Mouse (Mus musculus) hindbrain, embryonic 16.5 days (tissue): Measurements from ENCODE around the gene Slc5a6. TPM values are rescaled to one million over a fixed set of nuclear protein-coding genes. Genes with fewer than 3 reads are reported as not detected.

Experiments used
- ATAC-seq: fragments of 200-750 bp; cut with Nextera tagmentation; 2 replicates; pipeline ENCODE4 v1.8.0; 2017; ENCODE audit warnings: moderate TSS enrichment, moderate library complexity
- H3K27ac ChIP-seq: fragments of 300-500 bp; sonication (generic); 2 replicates; pipeline ENCODE4 v1.5.1; 2014; ENCODE audit warnings: low read depth, mild to moderate bottlenecking, control low read depth, low read length, moderate library complexity
- H3K27me3 ChIP-seq: fragments of 300-500 bp; sonication (generic); replicated peaks from 2 replicates; pipeline ENCODE4 v1.6.1; 2014; ENCODE audit warnings: low read length; ENCODE audit not compliant: control insufficient read depth, insufficient read depth
- H3K36me3 ChIP-seq: fragments of 300-500 bp; sonication (generic); 2 replicates; pipeline ENCODE4 v1.6.1; 2014; ENCODE audit warnings: mild to moderate bottlenecking, low read length, moderate library complexity, mixed read lengths; ENCODE audit not compliant: control insufficient read depth, insufficient read depth
- H3K4me1 ChIP-seq: fragments of 300-500 bp; sonication (generic); 2 replicates; pipeline ENCODE4 v1.6.1; 2014; ENCODE audit warnings: low read depth, low read length; ENCODE audit not compliant: control insufficient read depth, insufficient read depth
- H3K4me2 ChIP-seq: fragments of 300-500 bp; sonication (generic); 2 replicates; pipeline ENCODE4 v1.6.1; 2014; ENCODE audit warnings: mild to moderate bottlenecking, low read length, control low read depth, moderate library complexity
- H3K4me3 ChIP-seq: fragments of 300-500 bp; sonication (generic); 2 replicates; pipeline ENCODE4 v1.5.1; 2014; ENCODE audit warnings: mild to moderate bottlenecking, low read length, control low read depth, moderate library complexity
- H3K9ac ChIP-seq: fragments of 300-500 bp; sonication (generic); 2 replicates; pipeline ENCODE4 v1.6.1; 2014; ENCODE audit warnings: low read depth, mild to moderate bottlenecking, control low read depth, low read length, moderate library complexity
- H3K9me3 ChIP-seq: fragments of 300-500 bp; sonication (generic); 2 replicates; pipeline ENCODE4 v1.6.1; 2014; ENCODE audit warnings: mild to moderate bottlenecking, low read length, moderate library complexity; ENCODE audit not compliant: control insufficient read depth
- WGBS: fragments of 180-500 bp; shearing (Covaris S2); extraction: QIAGEN DNeasy Blood & Tissue Kit; methylation state at CpG from one replicate; pipeline ENCODE4 v1.1.7; 2014; 5-methylcytosine and 5-hydroxymethylcytosine counted together
- polyA plus RNA-seq: library from polyadenylated mRNA; unstranded; fragments of >200 nt; fragmentation: Nextera tagmentation; extraction: Ambion mirVana; gene quantifications from 2 replicates; pipeline ENCODE4 v1.2.1, GENCODE M21; 2015

Gene Slc5a6
- polyA plus RNA-seq, 1 experiment from 2014 or later = 31.6 TPM

DNA sequence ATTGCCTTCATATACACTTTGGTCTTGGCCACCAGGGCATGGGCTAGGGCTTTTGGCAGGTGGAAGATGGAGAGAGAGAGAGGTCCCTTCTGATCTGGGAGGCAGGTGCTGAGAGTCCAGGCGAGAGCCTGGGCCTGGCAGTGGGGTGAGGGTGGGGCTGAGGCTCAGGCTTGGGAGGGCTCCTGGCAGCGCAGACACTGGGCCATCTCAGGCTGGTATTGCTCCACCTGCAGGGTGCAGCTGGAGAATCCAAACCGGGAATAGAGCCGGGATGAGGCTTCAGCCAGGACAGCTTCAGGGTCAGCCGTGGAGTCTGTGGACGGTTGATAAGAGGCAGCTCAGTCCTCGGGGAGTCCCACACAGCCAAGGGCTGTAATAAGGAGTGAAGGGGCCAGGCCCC lies 37.9 kb upstream of the Slc5a6 start:
- Histone ChIP-seq H3K27me3 (peaks cover 11% of the 10 kb centered on the region), H3K9ac (no peak overlapping the region), H3K4me1 (no peaks in the 10 kb centered on the region), H3K36me3 (no peaks in the 10 kb centered on the region), H3K9me3 (no peaks in the 10 kb centered on the region), H3K4me3 (no peak overlapping the region), H3K4me2 (no peak overlapping the region), H3K27ac (no peak overlapping the region)
- ATAC-seq = no peak
- 35% methylated on average over 7 of the region's 7 CpGs for WGBS

DNA sequence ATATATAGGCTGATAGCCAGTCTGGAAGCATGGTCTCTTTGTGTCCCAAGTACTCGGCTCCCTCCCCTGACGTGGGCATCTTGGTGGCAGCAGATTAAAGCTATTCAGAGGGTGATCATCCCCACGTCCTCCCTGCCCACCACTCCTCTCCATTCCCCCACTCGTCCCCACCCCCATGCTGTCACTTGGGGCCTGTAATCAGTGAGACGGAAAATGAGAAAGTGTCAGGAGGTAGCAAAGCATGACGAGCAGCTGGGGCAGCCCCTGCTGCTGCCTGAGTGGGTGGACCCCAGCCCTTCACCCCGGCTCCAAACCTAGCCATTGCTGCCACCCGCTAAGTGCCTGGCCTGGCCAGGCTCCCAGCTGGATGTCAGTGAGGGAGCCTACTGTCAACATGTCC lies 35.2 kb upstream of the Slc5a6 start:
- no peaks in the 10 kb centered on the region for H3K27me3 ChIP-seq
- H3K27ac ChIP-seq = no peak overlapping the region
- peak; percentile 32 for ATAC-seq
- H3K4me3 ChIP-seq = no peak overlapping the region
- 7% methylated on average over 8 of the region's 8 CpGs for WGBS
- H3K36me3 ChIP-seq = no peaks in the 10 kb centered on the region
- no peak overlapping the region for H3K9ac ChIP-seq
- no peaks in the 10 kb centered on the region for H3K4me1 ChIP-seq
- no peak overlapping the region for H3K4me2 ChIP-seq
- no peaks in the 10 kb centered on the region for H3K9me3 ChIP-seq

GRCm38 (mm10) chr5:31082935-31083625 lies 34.4 kb upstream of the Slc5a6 start:
- H3K9ac ChIP-seq = 0 out of 2 replicates have a peak overlapping the region, but pooled peaks have one; percentile 8
- H3K27me3 ChIP-seq = no peaks in the 10 kb centered on the region
- no peak overlapping the region for H3K4me2 ChIP-seq
- H3K4me3 ChIP-seq = no peak overlapping the region
- 0 out of 2 replicates have a peak overlapping the region, but pooled peaks have one; percentile 29 for H3K27ac ChIP-seq
- WGBS = 42% methylated on average over 12 of the region's 12 CpGs
- no peaks in the 10 kb centered on the region for H3K9me3 ChIP-seq
- peaks cover 6% of the 10 kb centered on the region; the same call in 1 of the 2 replicates for H3K36me3 ChIP-seq
- no peaks in the 10 kb centered on the region for H3K4me1 ChIP-seq
- ATAC-seq = peak; percentile 30; the same call in 1 of the 2 replicates

DNA sequence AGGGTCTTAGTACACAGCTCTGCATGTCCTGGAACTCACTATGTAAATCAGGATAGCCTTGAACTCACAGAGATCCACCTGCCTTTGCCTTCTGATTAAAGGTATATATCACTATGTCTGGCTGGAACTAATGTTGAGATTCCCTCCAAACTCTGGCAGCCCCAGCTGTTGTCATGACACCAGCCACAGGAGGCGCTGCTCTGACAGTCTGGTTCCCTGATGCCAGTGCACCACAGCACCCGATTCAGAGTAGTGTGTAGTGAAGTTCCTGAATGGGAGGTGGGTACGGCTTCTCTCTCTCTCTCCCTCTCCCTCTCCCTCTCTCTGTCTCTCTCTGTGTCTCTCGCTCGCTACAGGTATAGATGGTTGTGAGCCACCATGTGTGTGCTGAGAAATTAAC lies 33.6 kb upstream of the Slc5a6 start:
- Histone ChIP-seq H3K4me1 (no peaks in the 10 kb centered on the region), H3K9me3 (no peaks in the 10 kb centered on the region), H3K4me3 (no peak overlapping the region), H3K27ac (no peak overlapping the region), H3K27me3 (no peaks in the 10 kb centered on the region), H3K4me2 (no peak overlapping the region), H3K9ac (no peak overlapping the region), H3K36me3 (peaks cover 14% of the 10 kb centered on the region)
- ATAC-seq = 0 out of 2 replicates have a peak, but pooled peaks have one; percentile 4
- 5% methylated on average over 5 of the region's 5 CpGs for WGBS

- H3K36me3 ChIP-seq = peaks cover 16% of the 10 kb centered on the region
- no peak overlapping the region for H3K9ac ChIP-seq
- H3K4me1 ChIP-seq = no peaks in the 10 kb centered on the region
- H3K4me2 ChIP-seq = no peak overlapping the region
- H3K9me3 ChIP-seq = no peaks in the 10 kb centered on the region
- ATAC-seq = no peak
- H3K4me3 ChIP-seq = no peak overlapping the region
- H3K27me3 ChIP-seq = no peaks in the 10 kb centered on the region
- H3K27ac ChIP-seq = no peak overlapping the region
- WGBS = 64% methylated on average over 3 of the region's 3 CpGs
Observed at GRCm38 (mm10) chr5:31081386-31081785, 32.7 kb upstream of the Slc5a6 start.

DNA sequence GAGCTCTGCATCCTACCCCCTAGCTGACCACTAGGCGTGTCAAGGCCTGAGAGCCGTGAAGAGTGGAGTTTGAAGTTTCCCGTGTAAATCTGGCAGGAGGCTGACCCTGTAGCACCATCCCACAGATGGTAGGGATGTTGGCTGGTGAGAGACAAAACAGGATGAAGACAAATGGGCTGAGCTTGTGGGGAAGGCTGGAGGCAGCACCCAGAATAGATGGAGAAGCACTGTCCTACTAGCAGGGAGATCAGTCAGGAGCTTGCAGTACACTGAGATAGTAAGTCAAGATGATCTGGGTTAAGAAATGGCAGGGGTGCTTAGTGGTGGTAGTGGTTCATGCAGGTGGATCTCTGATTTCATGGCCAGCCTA lies 32.1 kb upstream of the Slc5a6 start:
- Histone ChIP-seq H3K27me3 (no peaks in the 10 kb centered on the region), H3K4me2 (no peak overlapping the region), H3K36me3 (peaks cover 19% of the 10 kb centered on the region), H3K4me1 (no peaks in the 10 kb centered on the region), H3K9ac (no peak overlapping the region), H3K27ac (no peak overlapping the region), H3K4me3 (no peak overlapping the region), H3K9me3 (no peaks in the 10 kb centered on the region)
- ATAC-seq = no peak
- 71% methylated on average over 3 of the region's 3 CpGs for whole genome bisulfite sequencing

DNA sequence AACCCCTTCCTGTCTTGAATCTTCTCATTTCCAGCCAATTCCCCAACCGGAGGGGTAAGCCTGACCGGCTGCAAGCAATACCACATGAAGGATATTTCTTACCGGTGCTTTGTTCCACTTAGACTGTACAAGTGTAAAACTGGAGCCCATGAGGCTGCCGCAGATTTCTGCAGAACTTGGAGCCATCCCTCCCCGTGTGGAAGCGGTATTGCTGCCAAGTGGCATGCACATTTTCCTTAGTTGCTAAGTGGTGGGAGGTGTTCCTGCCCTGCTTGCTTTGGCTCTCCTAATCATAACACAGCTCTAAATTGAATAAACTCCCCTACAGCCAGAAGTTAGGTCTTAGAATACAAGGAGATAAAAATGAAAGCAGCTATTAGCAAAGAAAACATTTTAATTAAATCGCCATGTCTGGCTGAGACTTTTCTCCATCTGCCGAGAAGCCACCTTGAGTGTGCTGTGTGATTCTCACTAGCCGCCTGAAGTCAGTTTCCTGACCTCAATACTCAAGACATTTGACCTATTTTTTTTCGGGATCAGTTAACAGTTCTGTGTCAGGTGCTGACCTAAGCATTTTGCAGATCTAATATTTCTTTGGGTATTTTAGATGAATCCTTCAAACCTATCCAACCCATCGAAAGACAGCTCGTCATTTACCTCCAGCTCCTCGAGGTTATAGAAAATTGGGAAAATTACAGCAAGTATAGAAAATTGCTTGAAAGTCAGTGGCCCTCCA lies 31.5 kb upstream of the Slc5a6 start:
- no peaks in the 10 kb centered on the region for H3K27me3 ChIP-seq
- H3K4me2 ChIP-seq = no peak overlapping the region
- H3K36me3 ChIP-seq = peaks cover 24% of the 10 kb centered on the region
- H3K9ac ChIP-seq = no peak overlapping the region
- 81% methylated on average over 13 of the region's 13 CpGs for whole genome bisulfite sequencing
- no peak overlapping the region for H3K27ac ChIP-seq
- H3K4me3 ChIP-seq = no peak overlapping the region
- no peaks in the 10 kb centered on the region for H3K9me3 ChIP-seq
- H3K4me1 ChIP-seq = no peaks in the 10 kb centered on the region
- ATAC-seq = no peak

GRCm38 (mm10) chr5:31076346-31076745 lies 27.6 kb upstream of the Slc5a6 start:
- H3K4me1 ChIP-seq = no peaks in the 10 kb centered on the region
- peaks cover 54% of the 10 kb centered on the region for H3K36me3 ChIP-seq
- no peaks in the 10 kb centered on the region for H3K9me3 ChIP-seq
- 88% methylated on average over 13 of the region's 13 CpGs for WGBS
- H3K9ac ChIP-seq = no peak overlapping the region
- H3K4me3 ChIP-seq = no peak overlapping the region
- H3K27ac ChIP-seq = no peak overlapping the region
- no peak for ATAC-seq
- H3K27me3 ChIP-seq = no peaks in the 10 kb centered on the region
- H3K4me2 ChIP-seq = no peak overlapping the region

- no peak overlapping the region for H3K4me2 ChIP-seq
- no peak overlapping the region for H3K27ac ChIP-seq
- no peak for ATAC-seq
- no peaks in the 10 kb centered on the region for H3K27me3 ChIP-seq
- peaks cover 74% of the 10 kb centered on the region for H3K36me3 ChIP-seq
- WGBS = 95% methylated on average over 12 of the region's 12 CpGs
- H3K4me1 ChIP-seq = no peaks in the 10 kb centered on the region
- no peak overlapping the region for H3K9ac ChIP-seq
- no peak overlapping the region for H3K4me3 ChIP-seq
- H3K9me3 ChIP-seq = no peaks in the 10 kb centered on the region
Observed at GRCm38 (mm10) chr5:31073176-31073575, 24.5 kb upstream of the Slc5a6 start.
